Comparison of ENCODE assay signal across 7 mouse cellular contexts in genomic region chr12:84175659-84176061, GRCm38 (mm10). TPM values are rescaled to one million over a fixed set of nuclear protein-coding genes. Genes with fewer than 3 reads are reported as not detected.
DNase-seq lines count a peak whose midpoint lies in the region; ATAC-seq and TF ChIP-seq lines count a peak whose summit lies in the region.

No protein-coding gene starts in this region.

- no peaks in the 10 kb centered on the region for H3K9me3 ChIP-seq in intestine, postnatal 0 days (ENCODE audit: control insufficient read depth)
- H3K9me3 ChIP-seq in limb, embryonic 11.5 days (ENCODE audit: control insufficient read depth, low read length), result no peaks in the 10 kb centered on the region
- H3K9me3 ChIP-seq in midbrain, embryonic 13.5 days, result no peaks in the 10 kb centered on the region

- H3K4me3 ChIP-seq in intestine, postnatal 0 days (ENCODE audit: low read depth, low read length), result peak overlapping the region; percentile 36
- peak overlapping the region; percentile 39 for H3K4me3 ChIP-seq in limb, embryonic 11.5 days (ENCODE audit: low read depth, low read length)
- peak overlapping the region; percentile 45 for H3K4me3 ChIP-seq in midbrain, embryonic 13.5 days (replicated peaks)

- H3K27me3 ChIP-seq in intestine, postnatal 0 days (replicated peaks; ENCODE audit: control insufficient read depth, insufficient read depth, low read length), result no peaks in the 10 kb centered on the region
- no peaks in the 10 kb centered on the region for H3K27me3 ChIP-seq in limb, embryonic 11.5 days (ENCODE audit: control insufficient read depth, insufficient read depth, low read length)
- no peaks in the 10 kb centered on the region for H3K27me3 ChIP-seq in midbrain, embryonic 13.5 days

- TF ChIP-seq CTCF in intestine, postnatal 0 days (IDR thresholded peaks at IDR 0.05; ENCODE audit: low read depth), result peak; percentile 30

- H3K4me1 ChIP-seq in intestine, postnatal 0 days (replicated peaks; ENCODE audit: control insufficient read depth, insufficient read depth, low read length), result peaks cover 55% of the 10 kb centered on the region
- H3K4me1 ChIP-seq in limb, embryonic 11.5 days (ENCODE audit: control insufficient read depth, insufficient read depth, low read length), result peaks cover 32% of the 10 kb centered on the region
- H3K4me1 ChIP-seq in midbrain, embryonic 13.5 days (replicated peaks), result peaks cover 49% of the 10 kb centered on the region

- whole genome bisulfite sequencing in intestine, postnatal 0 days, result under 1% methylated on average over 19 of the region's 20 CpGs
- 1% methylated on average over 20 of the region's 20 CpGs for WGBS in limb, embryonic 11.5 days
- 2% methylated on average over 20 of the region's 20 CpGs for WGBS in midbrain, embryonic 13.5 days

- H3K9ac ChIP-seq in intestine, postnatal 0 days (ENCODE audit: low read depth, low read length), result 0 out of 2 replicates have a peak overlapping the region, but pooled peaks have one; percentile 19
- H3K9ac ChIP-seq in limb, embryonic 11.5 days (ENCODE audit: low read length), result peak overlapping the region; percentile 73
- peak overlapping the region; percentile 78 for H3K9ac ChIP-seq in midbrain, embryonic 13.5 days (replicated peaks)

- DNase-seq in adrenal gland, adult 8-10 months, result peak; percentile 91
- peak; percentile 63 for DNase-seq in embryo, embryonic 11.5 days (ENCODE audit: low read depth, low spot score)
- DNase-seq in gastrocnemius, postnatal 36 days, result peak; percentile 79 to 81
- peak; percentile 81 for DNase-seq in limb, embryonic 11.5 days (ENCODE audit: low spot score)
- peak; percentile 86 for DNase-seq in spleen, adult 12 weeks (ENCODE audit: low spot score)

- ATAC-seq in intestine, postnatal 0 days, result peak; percentile 70
- ATAC-seq in limb, embryonic 11.5 days (ENCODE audit: insufficient number of reproducible peaks, low FRiP score, low TSS enrichment, low read depth), result peak; percentile 58; the same call in 1 of the 2 replicates
- peak; percentile 84 for ATAC-seq in midbrain, embryonic 13.5 days

- peak overlapping the region; percentile 65 for H3K4me2 ChIP-seq in intestine, postnatal 0 days (replicated peaks; ENCODE audit: low read depth)
- peak overlapping the region; percentile 78 for H3K4me2 ChIP-seq in limb, embryonic 11.5 days (ENCODE audit: low read depth, severe bottlenecking)
- H3K4me2 ChIP-seq in midbrain, embryonic 13.5 days (replicated peaks), result peak overlapping the region; percentile 72

- intact Hi-C loops in gastrocnemius, postnatal 36 days (cut with DNase I), result loop anchor here (1.0 kb wide), 1 partner anchor 42 kb away; no protein-coding TSS in a partner anchor

- H3K27ac ChIP-seq in intestine, postnatal 0 days (ENCODE audit: low read depth, low read length), result peak overlapping the region; percentile 93
- H3K27ac ChIP-seq in limb, embryonic 11.5 days (replicated peaks; ENCODE audit: low read depth, low read length), result peak overlapping the region; percentile 78
- H3K27ac ChIP-seq in midbrain, embryonic 13.5 days, result peak overlapping the region; percentile 94

- H3K36me3 ChIP-seq in intestine, postnatal 0 days (ENCODE audit: control insufficient read depth, insufficient read depth), result peaks cover 27% of the 10 kb centered on the region
- peaks cover 10% of the 10 kb centered on the region; the same call in 1 of the 2 replicates for H3K36me3 ChIP-seq in limb, embryonic 11.5 days (ENCODE audit: control insufficient read depth, insufficient read depth, low read length)
- H3K36me3 ChIP-seq in midbrain, embryonic 13.5 days, result peaks cover 29% of the 10 kb centered on the region

RNA-seq across cellular contexts. Expression of gene Pnma1, which starts 27.4 kb away (rescaled TPM):
- under 1 TPM; 0.09 to 0.56 (median 0.35) TPM for total RNA-seq in adrenal gland, adult 8-10 months (2022)
- under 1 TPM; 0.15 to 0.18 TPM for total RNA-seq in gastrocnemius, postnatal 36 days (2021)
- 0.30 and 0.43 TPM in 2 replicates for polyA plus RNA-seq in intestine, postnatal 0 days (2015; fragmentation: Nextera tagmentation; extraction: Ambion mirVana)
- polyA plus RNA-seq in limb, embryonic 11.5 days (2014; fragmentation: Nextera tagmentation; extraction: Ambion mirVana), result 0.70 and 0.99 TPM in 2 replicates
- 5.5 and 6.5 TPM in 2 replicates for polyA plus RNA-seq in midbrain, embryonic 13.5 days (2015; fragmentation: Nextera tagmentation; extraction: Ambion mirVana)

RNA-seq across cellular contexts. Expression of gene Elmsan1, which starts 43.0 kb away (rescaled TPM):
- total RNA-seq in adrenal gland, adult 8-10 months (2022), result 10 to 100 TPM; 21.2 to 31.2 (median 27.3) TPM
- total RNA-seq in gastrocnemius, postnatal 36 days (2021), result 10 to 100 TPM in 1 of 2 experiments, 1 to 10 TPM in 1; 6.5 to 10.4 TPM
- polyA plus RNA-seq in intestine, postnatal 0 days (2015; fragmentation: Nextera tagmentation; extraction: Ambion mirVana), result 4.4 and 4.9 TPM in 2 replicates
- polyA plus RNA-seq in limb, embryonic 11.5 days (2014; fragmentation: Nextera tagmentation; extraction: Ambion mirVana), result 6.1 and 6.6 TPM in 2 replicates
- 3.6 and 5.2 TPM in 2 replicates for polyA plus RNA-seq in midbrain, embryonic 13.5 days (2015; fragmentation: Nextera tagmentation; extraction: Ambion mirVana)

Comparison
In these comparisons a context has a peak if more than half of its experiments do, and no peak if none do; other contexts are left out.
1. Peak in every context shown above with its lines: DNase-seq, ATAC-seq, H3K4me3 ChIP-seq and H3K27ac ChIP-seq.
2. H3K9ac ChIP-seq: peak in every context shown above with its lines; median percentile 78 in midbrain, embryonic 13.5 days; 73 in limb, embryonic 11.5 days; 19 in intestine, postnatal 0 days.